Mouse (Mus musculus): ENCODE measurements around the gene Aldh1a2.

The Aldh1a2 gene

DNA sequence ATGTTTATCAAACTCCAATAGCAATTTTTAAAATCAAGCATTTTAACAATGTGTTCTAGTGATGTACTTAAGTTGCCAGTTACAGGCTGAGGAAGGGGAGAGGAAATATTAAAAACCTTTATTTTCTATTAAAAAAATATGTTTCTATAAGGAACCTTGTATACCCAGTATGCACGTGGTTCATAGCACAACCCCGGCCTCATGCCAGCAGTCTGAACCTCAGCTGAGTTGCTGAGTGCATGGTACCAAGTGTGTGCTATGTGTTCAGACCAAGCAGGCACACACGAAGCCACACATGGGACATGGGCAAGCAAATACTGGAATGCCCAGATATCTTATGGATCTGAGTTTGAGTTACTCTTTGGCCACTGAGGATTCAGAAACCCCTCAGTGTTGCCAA lies 74.2 kb downstream of the Aldh1a2 start:
- DNase-seq (ENCODE audit: low read depth, low spot score), result no peak

- no peak for DNase-seq (ENCODE audit: low read depth, low spot score)
Measured at GRCm38 (mm10) chr9:71290730-71291129, 75.1 kb downstream of the Aldh1a2 start.

DNA sequence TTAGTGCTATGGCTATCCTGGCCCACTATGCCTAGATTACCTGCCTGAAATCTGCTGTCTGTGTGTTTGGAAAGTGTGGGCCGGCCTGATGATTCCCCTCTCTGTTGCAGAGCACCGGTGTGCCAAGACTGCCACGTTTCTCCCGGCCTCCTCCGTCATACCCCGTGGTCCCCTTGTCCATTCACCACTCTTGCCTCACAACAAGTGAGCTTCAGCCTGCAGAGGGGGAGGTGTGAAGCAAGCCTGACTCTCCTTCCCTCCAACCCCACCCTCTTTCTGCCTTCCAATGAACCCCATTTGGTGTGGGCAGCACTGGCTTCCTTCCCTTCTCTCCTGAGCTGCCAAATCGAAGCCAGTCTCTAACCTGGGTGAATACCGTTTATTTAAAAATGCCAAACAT lies 79.9 kb downstream of the Aldh1a2 start:
- no peak for DNase-seq (ENCODE audit: low read depth, low spot score)

- no peak for DNase-seq (ENCODE audit: low read depth, low spot score)
Measured at GRCm38 (mm10) chr9:71303594-71303993, 88.0 kb downstream of the Aldh1a2 start.

- DNase-seq (ENCODE audit: low read depth, low spot score), result no peak
Measured at GRCm38 (mm10) chr9:71307106-71307789, 91.7 kb downstream of the Aldh1a2 start.

- DNase-seq (ENCODE audit: low read depth, low spot score), result no peak
Measured at GRCm38 (mm10) chr9:71315960-71316359, 100.4 kb downstream of the Aldh1a2 start.

DNA sequence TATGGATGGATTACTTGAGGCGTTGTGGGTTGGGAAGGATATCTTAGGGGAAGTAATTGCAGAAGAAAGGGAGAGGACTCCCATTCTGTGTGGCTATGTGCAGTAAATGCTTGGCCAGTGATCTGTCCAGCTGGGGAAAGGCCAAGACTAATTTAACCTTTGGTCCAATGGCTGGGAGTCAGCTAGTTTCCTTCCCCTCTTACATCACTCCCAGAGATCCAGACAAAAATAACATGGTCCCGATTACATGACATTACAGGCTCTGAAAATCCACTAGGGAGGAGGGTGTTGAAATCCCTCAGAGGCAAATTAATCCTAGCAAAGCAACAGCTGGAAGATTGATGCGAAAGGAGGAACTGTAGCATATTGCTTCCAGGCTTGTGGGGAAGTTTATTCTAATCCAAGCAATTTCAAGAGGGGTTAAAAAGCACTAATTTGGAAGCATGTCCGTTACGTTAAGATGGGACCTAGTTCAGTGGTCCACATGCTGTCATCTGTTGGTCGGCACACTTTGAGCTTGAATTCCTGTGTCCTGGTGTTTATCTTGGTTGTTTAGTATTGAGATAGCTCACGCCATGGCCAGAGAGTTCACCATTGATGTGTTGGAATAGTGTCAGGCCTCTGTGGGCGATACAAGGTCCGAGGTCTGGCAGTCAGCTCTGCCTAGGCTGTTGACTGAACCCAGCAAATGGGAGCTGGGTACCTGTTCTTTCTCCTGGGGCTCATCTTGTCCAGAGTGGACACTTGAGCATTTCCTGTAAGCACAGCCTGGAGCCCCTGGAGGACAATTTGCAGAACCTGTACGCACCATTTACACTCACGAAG lies 101.7 kb downstream of the Aldh1a2 start:
- peak; percentile 58 for DNase-seq (ENCODE audit: low read depth, low spot score)

- no peak for DNase-seq (ENCODE audit: low read depth, low spot score)
Measured at GRCm38 (mm10) chr9:71317921-71318241, 102.3 kb downstream of the Aldh1a2 start.

DNA sequence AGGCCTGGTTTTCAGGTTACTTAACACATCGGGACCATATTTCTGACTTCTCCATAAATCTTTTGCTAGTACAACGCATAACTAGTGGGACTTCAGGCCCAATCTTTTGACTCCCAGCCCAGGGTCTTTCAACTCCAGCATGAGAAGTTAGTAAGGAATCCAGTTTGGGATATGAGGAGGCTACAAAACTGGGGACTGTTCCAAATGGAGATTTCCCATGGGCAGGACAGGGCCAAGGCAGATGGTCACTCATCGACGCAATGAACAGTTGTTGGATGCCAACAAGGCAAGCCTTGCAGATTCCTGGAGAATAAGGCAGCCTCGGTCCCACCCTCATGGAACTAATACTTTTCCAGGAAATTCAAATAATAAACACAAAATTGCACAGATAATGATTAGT lies 104.2 kb downstream of the Aldh1a2 start:
- DNase-seq (ENCODE audit: low read depth, low spot score), result no peak

- DNase-seq (ENCODE audit: low read depth, low spot score), result no peak
Measured at GRCm38 (mm10) chr9:71320246-71321155, 104.9 kb downstream of the Aldh1a2 start.

- no peak for DNase-seq (ENCODE audit: low read depth, low spot score)
Measured at GRCm38 (mm10) chr9:71321436-71321835, 105.8 kb downstream of the Aldh1a2 start.

GRCm38 (mm10) chr9:71321871-71322270 lies 106.3 kb downstream of the Aldh1a2 start:
- no peak for DNase-seq (ENCODE audit: low read depth, low spot score)

DNA sequence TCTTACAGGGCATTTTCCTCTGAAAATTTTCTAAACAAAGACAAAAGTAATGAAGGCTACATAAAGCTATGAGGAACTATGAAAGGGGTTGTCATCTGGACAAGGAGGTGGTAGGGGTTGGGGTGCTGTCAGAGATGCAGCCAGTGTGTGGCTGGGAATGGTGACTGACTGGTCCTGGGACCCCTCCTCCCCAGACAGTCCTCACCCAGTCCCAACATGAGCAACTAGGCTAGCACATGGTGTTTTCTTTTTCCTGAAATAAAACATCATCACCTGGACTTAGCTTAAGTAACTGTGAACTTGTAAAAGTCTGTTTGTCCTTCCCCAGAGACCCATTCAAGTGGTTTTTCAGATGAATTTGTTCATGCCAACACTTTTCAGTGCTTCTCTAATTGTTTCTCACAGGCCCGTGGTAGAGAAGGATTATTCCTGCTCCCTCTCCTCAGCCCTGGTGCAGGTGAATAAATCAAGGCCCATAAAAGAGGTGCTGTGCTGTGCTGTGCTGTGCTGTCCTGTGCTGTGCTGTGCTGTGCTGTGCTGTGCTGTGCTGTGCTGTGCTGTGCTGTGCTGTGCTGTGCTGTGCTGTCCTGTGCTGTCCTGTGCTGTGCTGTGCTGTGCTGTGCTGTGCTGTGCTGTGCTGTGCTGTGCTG lies 107.8 kb downstream of the Aldh1a2 start:
- DNase-seq (ENCODE audit: low read depth, low spot score), result no peak

DNA sequence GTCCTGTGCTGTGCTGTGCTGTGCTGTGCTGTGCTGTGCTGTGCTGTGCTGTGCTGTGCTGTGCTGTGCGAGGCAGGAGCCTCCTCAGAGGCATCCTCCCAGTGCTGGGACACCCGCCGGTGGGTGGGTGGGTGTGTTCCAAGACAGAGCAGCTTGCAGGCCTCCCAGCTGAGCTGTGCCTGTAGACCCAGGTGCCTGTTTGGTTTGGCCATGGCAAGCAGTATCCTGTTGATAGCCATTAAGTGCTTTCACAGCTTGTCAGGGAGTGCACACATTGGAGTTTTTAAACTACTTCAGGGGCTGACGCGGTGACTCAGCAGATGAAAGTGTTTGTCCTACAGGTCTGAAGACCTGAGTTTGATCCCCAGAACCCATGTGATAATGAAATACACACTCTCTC lies 108.5 kb downstream of the Aldh1a2 start:
- DNase-seq (ENCODE audit: low read depth, low spot score), result no peak

DNA sequence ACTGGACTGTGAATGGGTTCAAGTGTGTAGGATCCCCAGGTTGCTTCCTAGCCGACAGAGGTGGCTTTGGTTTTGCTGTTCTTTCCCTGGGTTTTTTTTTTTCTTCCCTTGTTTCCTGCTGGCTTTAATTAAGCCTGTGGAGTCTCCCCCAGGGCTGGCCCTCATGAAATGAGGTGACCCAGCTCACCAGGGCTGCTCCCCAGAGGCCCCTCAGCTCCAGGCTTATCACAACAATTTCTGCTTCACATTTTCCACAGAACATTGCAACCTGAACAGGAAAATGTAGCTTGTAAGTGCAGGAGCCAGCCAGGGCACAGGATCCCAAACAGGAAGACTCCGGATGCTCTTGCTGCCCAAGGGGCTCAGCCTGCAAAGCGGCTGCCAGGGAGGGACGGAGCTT lies 110.7 kb downstream of the Aldh1a2 start:
- no peak for DNase-seq (ENCODE audit: low read depth, low spot score)

DNA sequence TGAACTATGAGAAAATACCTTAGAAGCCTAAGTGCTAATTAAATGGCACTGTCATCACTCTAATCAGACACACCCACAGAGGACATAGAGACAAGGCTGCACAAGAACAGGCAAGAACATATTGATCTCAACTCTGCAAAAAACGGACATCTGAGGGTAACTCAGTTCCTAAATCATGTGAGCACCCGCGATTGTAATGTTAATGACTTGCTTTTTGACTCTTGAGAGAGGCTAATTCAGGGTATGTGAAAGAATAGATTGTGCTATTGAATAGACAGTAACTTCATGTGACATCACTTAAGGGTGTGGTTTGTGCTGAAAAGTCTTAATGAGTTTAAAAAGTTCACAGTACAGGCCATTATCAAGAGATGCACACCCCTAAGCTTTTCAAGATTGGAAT lies 116.1 kb downstream of the Aldh1a2 start:
- DNase-seq (ENCODE audit: low read depth, low spot score), result no peak

DNA sequence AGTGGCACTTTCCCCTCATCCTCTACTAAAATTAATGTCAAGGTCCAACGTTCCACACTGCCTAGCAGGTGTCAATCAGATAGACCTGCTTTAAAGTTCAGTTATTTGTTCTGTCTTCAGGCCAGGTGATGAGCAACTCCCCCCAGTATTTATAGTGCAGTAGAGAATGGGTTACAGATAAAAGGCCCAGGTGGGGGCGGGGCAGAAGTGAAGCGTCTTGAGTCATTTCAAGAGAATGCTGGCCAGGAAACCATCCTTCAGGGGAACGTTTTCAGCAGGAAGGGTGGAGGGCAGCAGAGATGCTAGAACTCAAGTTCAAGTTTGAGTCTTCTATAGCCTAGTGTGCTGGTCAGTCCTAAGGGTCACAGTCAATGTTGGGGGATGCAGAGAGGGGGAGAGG lies 121.1 kb downstream of the Aldh1a2 start:
- no peak for DNase-seq (ENCODE audit: low read depth, low spot score)

DNA sequence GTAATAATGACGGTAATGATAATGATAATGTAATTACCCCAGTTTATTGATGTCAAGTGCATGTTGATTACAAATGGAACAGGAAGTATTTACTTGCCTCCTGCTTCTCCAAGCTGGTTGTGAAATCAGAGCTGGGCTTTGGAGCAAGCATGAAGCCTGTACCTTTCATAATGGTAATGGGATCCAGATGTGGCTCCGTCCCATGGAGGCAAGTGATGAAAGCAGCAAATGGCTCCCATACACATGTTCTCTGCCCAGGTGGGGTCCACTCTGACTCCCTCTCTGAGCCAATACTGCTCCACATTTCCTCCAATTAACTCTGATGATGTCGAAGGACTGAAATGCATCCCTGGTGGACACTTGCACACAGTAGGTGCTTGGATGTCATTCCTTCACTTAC lies 121.8 kb downstream of the Aldh1a2 start:
- DNase-seq (ENCODE audit: low read depth, low spot score), result peak; percentile 11

GRCm38 (mm10) chr9:71340116-71340515 lies 124.5 kb downstream of the Aldh1a2 start:
- DNase-seq (ENCODE audit: low read depth, low spot score), result no peak
